20 mouse cellular contexts compared by ENCODE assay signal in genomic region chr7:24846576-24846975, GRCm38 (mm10). TPM values are rescaled to one million over a fixed set of nuclear protein-coding genes. Genes with fewer than 3 reads are reported as not detected.
DNase-seq lines count a peak whose midpoint lies in the region; ATAC-seq and TF ChIP-seq lines count a peak whose summit lies in the region.
"Not testable (repeated sequence)": the region's sequence is repeated elsewhere in the genome, so short reads cannot be mapped to it uniquely, and the experiment has no call there.
"Had no signal": no experiment of that assay in that cellular context is flagged by ENCODE, and none has a peak within 500 bp of the region (broad histone marks: within the 10 kb centered on the region; RNA-seq: fewer than 3 reads in every experiment).

No protein-coding gene starts in this region.

- ATAC-seq in liver, embryonic 12.5 days = not testable (repeated sequence)

- peak; percentile 42; the same call in 1 of the 2 replicates for TF ChIP-seq POLR2A in CH12.LX (IDR thresholded peaks at IDR 0.05; ENCODE audit: low read depth, low read length)
- TF ChIP-seq POLR2A in MEL (IDR thresholded peaks at IDR 0.05; ENCODE audit: control insufficient read depth in 1 of 2, insufficient read depth in 1 of 2, low read depth in 1 of 2, low read length in 2 of 2, poor library complexity in 1 of 2) = not testable (repeated sequence)

- in situ Hi-C loops in CH12.LX (cut with MboI; ENCODE audit: low pct_ligation_motif_present, low pct_unique_long_range_greater_than_20kb, low sequenced_read_pairs) = loop anchor here (5.0 kb wide), 2 partner anchors 36 to 116 kb away; partner anchors contain the start of gene Rps19

- H3K9me3 ChIP-seq in CH12.LX (replicated peaks; ENCODE audit: low read length); MEL (replicated peaks; ENCODE audit: insufficient read depth, low read length); liver, embryonic 12.5 days (replicated peaks): not testable (repeated sequence)

- peak overlapping the region; percentile 40; the same call in 1 of the 2 replicates for H3K27ac ChIP-seq in CH12.LX (ENCODE audit: insufficient read depth, low read depth)
- H3K27ac ChIP-seq in MEL (ENCODE audit: control insufficient read depth, low read depth, low read length) = not testable (repeated sequence)
- peak overlapping the region; percentile 18; the same call in 1 of the 2 replicates for H3K27ac ChIP-seq in liver, embryonic 12.5 days

- DNase-seq in CH12.LX (ENCODE audit: extremely low read depth) (peak; percentile 54), MEL (ENCODE audit: low read depth, low spot score) (peak; percentile 21)
- peak; percentile 6 for DNase-seq in heart, adult 11 months

- not testable (repeated sequence) for TF ChIP-seq EP300 in CH12.LX (IDR thresholded peaks at IDR 0.05; ENCODE audit: low read length); MEL (IDR thresholded peaks at IDR 0.05; ENCODE audit: low read depth in 1 of 2, low read length in 2 of 2)

- dilution Hi-C loops in CH12.LX (cut with MboI; ENCODE audit: extremely low pct_ligation_motif_present, extremely low pct_unique_long_range_greater_than_20kb, low sequenced_read_pairs) = not testable (repeated sequence)

- not testable (repeated sequence) for TF ChIP-seq RAD21 in CH12.LX (IDR thresholded peaks at IDR 0.05; ENCODE audit: low read depth, low read length); MEL (IDR thresholded peaks at IDR 0.05; ENCODE audit: low read depth, low read length)

- peak overlapping the region; percentile 36; the same call in 1 of the 2 replicates for H3K9ac ChIP-seq in CH12.LX (ENCODE audit: insufficient read depth, low read depth)
- H3K9ac ChIP-seq in MEL (ENCODE audit: control insufficient read depth, low read depth, low read length, poor library complexity, severe bottlenecking) = not testable (repeated sequence)
- peak overlapping the region; percentile 23; the same call in 1 of the 2 replicates for H3K9ac ChIP-seq in liver, embryonic 12.5 days

- H3K27me3 ChIP-seq in CH12.LX (replicated peaks); MEL (ENCODE audit: control insufficient read depth in 1 of 2, insufficient read depth in 2 of 2, low read length in 2 of 2); liver, embryonic 12.5 days (replicated peaks): not testable (repeated sequence)

- TF ChIP-seq CTCF in CH12.LX (conservative IDR thresholded peaks at IDR 0.05 in 1 of 2, IDR thresholded peaks at IDR 0.05 in 1 of 2; ENCODE audit: low read depth in 2 of 2, low read length in 2 of 2); MEL (IDR thresholded peaks at IDR 0.05 in 2 of 3, conservative IDR thresholded peaks at IDR 0.05 in 1 of 3; ENCODE audit: control insufficient read depth in 1 of 3, insufficient read depth in 1 of 3, low read depth in 2 of 3, low read length in 3 of 3, poor library complexity in 1 of 3, severe bottlenecking in 1 of 3): not testable (repeated sequence)

- H3K36me3 ChIP-seq in CH12.LX (replicated peaks in 1 of 2; ENCODE audit: control insufficient read depth in 1 of 2, insufficient read depth in 1 of 2, low read length in 1 of 2); liver, embryonic 12.5 days: not testable (repeated sequence)
- H3K36me3 ChIP-seq in MEL (ENCODE audit: control insufficient read depth in 1 of 2, insufficient read depth in 2 of 2, low read length in 2 of 2) = peaks cover 0 to 15% of the 10 kb centered on the region in 2 experiments; a peak in 2 of 4 replicates

- H3K4me2 ChIP-seq in CH12.LX (ENCODE audit: insufficient read depth, low read depth, poor library complexity, severe bottlenecking) = peak overlapping the region; percentile 99
- H3K4me2 ChIP-seq in liver, embryonic 12.5 days = not testable (repeated sequence)

- WGBS in liver, embryonic 12.5 days (ENCODE audit: insufficient replicate concordance) = 23% methylated on average over 2 of the region's 2 CpGs

- H3K4me1 ChIP-seq in CH12.LX (ENCODE audit: control insufficient read depth in 1 of 2, insufficient read depth in 2 of 2) = peaks cover 22 to 56% of the 10 kb centered on the region in 2 experiments
- H3K4me1 ChIP-seq in MEL (ENCODE audit: control insufficient read depth in 1 of 2, insufficient read depth in 2 of 2, low read length in 2 of 2) = peaks cover 5 to 18% of the 10 kb centered on the region in 2 experiments
- peaks cover 50% of the 10 kb centered on the region for H3K4me1 ChIP-seq in liver, embryonic 12.5 days

- H3K79me2 ChIP-seq in CH12.LX (replicated peaks; ENCODE audit: control insufficient read depth, extremely low read depth, insufficient read depth, poor library complexity, severe bottlenecking); MEL (ENCODE audit: control insufficient read depth, insufficient read depth, low read length, poor library complexity): not testable (repeated sequence)

- not testable (repeated sequence) for H3K4me3 ChIP-seq in CH12.LX (replicated peaks in 1 of 3; ENCODE audit: low read depth in 2 of 3, low read length in 2 of 3, poor library complexity in 1 of 3); MEL (ENCODE audit: control insufficient read depth in 1 of 2, insufficient read depth in 1 of 2, low read depth in 2 of 2, low read length in 2 of 2); liver, embryonic 12.5 days

TF ChIP-seq in CH12.LX, 34 proteins besides CTCF, POLR2A, EP300 and RAD21:
- TF ChIP-seq TCF12 (IDR thresholded peaks at IDR 0.05; ENCODE audit: low read depth, low read length) = peak; percentile 42
- TF ChIP-seq TBP (conservative IDR thresholded peaks at IDR 0.05; ENCODE audit: low read depth, low read length) = 0 out of 2 replicates have a peak, but pooled peaks have one; percentile 47
- 0 out of 2 replicates have a peak, but pooled peaks have one; percentile 7 for TF ChIP-seq BHLHE40 (IDR thresholded peaks at IDR 0.05; ENCODE audit: low read depth, low read length)

TF ChIP-seq in MEL, 35 proteins besides CTCF, POLR2A, EP300 and RAD21:
- TF ChIP-seq TAL1 (IDR thresholded peaks at IDR 0.05; ENCODE audit: low read length) = peak; percentile 48

RNA-seq across cellular contexts. Expression of gene Gm9844, which starts 15.4 kb away (rescaled TPM):
- total RNA-seq in CH12.LX (2012; rRNA removed) (1.3 and 1.4 TPM in 2 replicates), CH12.LX (2014; rRNA removed) (19.9 and 25.1 TPM in 2 replicates), MEL (2012; rRNA removed) (0.54 TPM in 1 of 2 replicates, not detected in the other)
- polyA plus RNA-seq in CH12.LX (2012; ENCODE audit: insufficient read length, low read depth) (4.7 and 10.2 TPM in 2 replicates), MEL (2012; ENCODE audit: insufficient read depth in 1 of 2, insufficient read length in 2 of 2, low read depth in 1 of 2, low replicate concordance in 2 of 2, missing spikeins in 1 of 2) (under 1 TPM in 1 of 2 experiments, not detected in 1; 0.95 TPM)
- polyA plus RNA-seq in liver, embryonic 12.5 days (2016; fragmentation: Nextera tagmentation; extraction: Ambion mirVana) = 3.0 and 3.4 TPM in 2 replicates
- total RNA-seq: G1E had no signal
- polyA plus RNA-seq: adrenal gland, adult 2 months had no signal

RNA-seq across cellular contexts. Expression of gene Lypd4, which starts 23.2 kb away (rescaled TPM):
- total RNA-seq in CH12.LX (2012; rRNA removed) (not detected in 2 replicates), CH12.LX (2014; rRNA removed) (not detected in 2 replicates), MEL (2012; rRNA removed) (not detected in 2 replicates)
- polyA plus RNA-seq in CH12.LX (2012; ENCODE audit: insufficient read length, low read depth) (not detected in 2 replicates), MEL (2012; ENCODE audit: insufficient read depth in 1 of 2, insufficient read length in 2 of 2, low read depth in 1 of 2, low replicate concordance in 2 of 2, missing spikeins in 1 of 2) (not detected)
- polyA plus RNA-seq in liver, embryonic 12.5 days (2016; fragmentation: Nextera tagmentation; extraction: Ambion mirVana) = not detected in 2 replicates
- total RNA-seq: adrenal gland, adult 2 months; adrenal gland, postnatal 10 days; adrenal gland, postnatal 25 days; adrenal gland, postnatal 4 days; common myeloid progenitor, adult 5-6 weeks; forebrain, postnatal 0 days had no signal
- polyA plus RNA-seq: adrenal gland, adult 2 months; brain, embryonic 14.5 days; CD4-positive, CD25-positive, alpha-beta regulatory T cell, adult 4 months; embryonic facial prominence, embryonic 11.5 days; embryonic facial prominence, embryonic 13.5 days; embryonic facial prominence, embryonic 15.5 days; erythroblast, embryonic 14.5 days; forebrain, embryonic 11.5 days; forebrain, embryonic 13.5 days; forebrain, embryonic 15.5 days; forebrain, postnatal 0 days; G1E had no signal

RNA-seq across cellular contexts. Expression of gene Dmrtc2, which starts 23.3 kb away (rescaled TPM):
- total RNA-seq in CH12.LX (2012; rRNA removed) (not detected in 2 replicates), CH12.LX (2014; rRNA removed) (not detected in 2 replicates), MEL (2012; rRNA removed) (not detected in 2 replicates)
- polyA plus RNA-seq in CH12.LX (2012; ENCODE audit: insufficient read length, low read depth) (not detected in 2 replicates), MEL (2012; ENCODE audit: insufficient read depth in 1 of 2, insufficient read length in 2 of 2, low read depth in 1 of 2, low replicate concordance in 2 of 2, missing spikeins in 1 of 2) (not detected)
- polyA plus RNA-seq in liver, embryonic 12.5 days (2016; fragmentation: Nextera tagmentation; extraction: Ambion mirVana) = not detected in 2 replicates
- total RNA-seq: adrenal gland, adult 2 months; adrenal gland, postnatal 10 days; adrenal gland, postnatal 25 days; common myeloid progenitor, adult 5-6 weeks; forebrain, postnatal 0 days; G1E had no signal
- polyA plus RNA-seq: adrenal gland, adult 2 months; CD4-positive, CD25-positive, alpha-beta regulatory T cell, adult 4 months; embryonic facial prominence, embryonic 11.5 days; embryonic facial prominence, embryonic 13.5 days; erythroblast, embryonic 14.5 days; forebrain, embryonic 11.5 days; forebrain, embryonic 15.5 days; G1E had no signal

RNA-seq across cellular contexts. Expression of gene Rps19, which starts 37.6 kb away (rescaled TPM):
- total RNA-seq in CH12.LX (2012; rRNA removed) (4,140 and 4,169 TPM in 2 replicates), CH12.LX (2014; rRNA removed) (2,094 and 2,149 TPM in 2 replicates), MEL (2012; rRNA removed) (3,168 and 3,580 TPM in 2 replicates)
- polyA plus RNA-seq in CH12.LX (2012; ENCODE audit: insufficient read length, low read depth) (1,720 and 1,739 TPM in 2 replicates), MEL (2012; ENCODE audit: insufficient read depth in 1 of 2, insufficient read length in 2 of 2, low read depth in 1 of 2, low replicate concordance in 2 of 2, missing spikeins in 1 of 2) (1,000 to 10,000 TPM in 1 of 2 experiments, not detected in 1; 2,454 TPM)
- 1,803 and 1,813 TPM in 2 replicates for polyA plus RNA-seq in liver, embryonic 12.5 days (2016; fragmentation: Nextera tagmentation; extraction: Ambion mirVana)

RNA-seq across cellular contexts. Expression of gene Cd79a, which starts 50.6 kb away (rescaled TPM):
- total RNA-seq in CH12.LX (2012; rRNA removed) (71.3 and 75.2 TPM in 2 replicates), CH12.LX (2014; rRNA removed) (46.6 and 51.8 TPM in 2 replicates), MEL (2012; rRNA removed) (0.13 and 0.23 TPM in 2 replicates)
- polyA plus RNA-seq in CH12.LX (2012; ENCODE audit: insufficient read length, low read depth) (313 and 422 TPM in 2 replicates), MEL (2012; ENCODE audit: insufficient read depth in 1 of 2, insufficient read length in 2 of 2, low read depth in 1 of 2, low replicate concordance in 2 of 2, missing spikeins in 1 of 2) (under 1 TPM in 1 of 2 experiments, not detected in 1; 0.61 TPM)
- 0.12 TPM in 1 of 2 replicates, not detected in the other for polyA plus RNA-seq in liver, embryonic 12.5 days (2016; fragmentation: Nextera tagmentation; extraction: Ambion mirVana)
- total RNA-seq: common myeloid progenitor, adult 5-6 weeks had no signal
